Mouse (Mus musculus): ENCODE measurements around the gene Gm20388. TPM values are rescaled to one million over a fixed set of nuclear protein-coding genes. Genes with fewer than 3 reads are reported as not detected.
A peak's percentile ranks its signal among the peaks of the same experiment; 100 is the strongest.

Gm20388 gene
- polyA plus RNA-seq, 1 experiment: 28.1 TPM

DNA sequence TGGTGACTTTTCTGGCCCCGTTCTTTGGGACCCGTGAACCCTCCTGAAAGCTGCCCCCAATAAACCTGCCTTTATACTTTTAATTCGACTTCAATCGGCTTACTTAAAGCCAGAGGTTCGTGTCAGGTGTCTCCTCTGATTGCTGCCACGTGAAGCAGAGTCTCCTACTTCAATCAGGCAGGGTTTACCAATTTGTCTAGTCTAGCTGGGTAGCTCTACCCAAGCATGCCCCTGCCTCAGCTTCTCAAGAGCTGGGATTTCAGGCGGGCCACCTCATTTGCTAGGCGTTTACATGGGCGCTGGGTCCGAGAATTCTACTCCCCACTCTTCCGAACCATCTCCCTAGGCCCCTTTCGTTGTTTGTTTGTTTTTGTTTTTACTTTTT, 1939.8 kb downstream of the Gm20388 start:
- H3K27ac ChIP-seq (ENCODE audit: insufficient read depth, low read length): peak overlapping the region; percentile 82
- peak overlapping the region; percentile 88 for H3K9ac ChIP-seq (ENCODE audit: low read depth, poor library complexity, severe bottlenecking)
- no peaks in the 10 kb centered on the region for H3K27me3 ChIP-seq (ENCODE audit: control insufficient read depth, insufficient read depth, low read length, poor library complexity, severe bottlenecking)
- no peaks in the 10 kb centered on the region for H3K36me3 ChIP-seq (ENCODE audit: control insufficient read depth, insufficient read depth, low read length, poor library complexity, severe bottlenecking)
- peaks cover 2% of the 10 kb centered on the region for H3K4me1 ChIP-seq (ENCODE audit: control insufficient read depth, insufficient read depth, low read length)
- H3K4me3 ChIP-seq (ENCODE audit: low read depth, low read length): peak overlapping the region; percentile 31
- no peaks in the 10 kb centered on the region for H3K9me3 ChIP-seq (replicated peaks; ENCODE audit: control insufficient read depth, insufficient read depth, low read length, poor library complexity, severe bottlenecking)
- TF ChIP-seq POLR2A (IDR thresholded peaks at IDR 0.05; ENCODE audit: insufficient read depth, low read length) (no peak), CTCF (IDR thresholded peaks at IDR 0.05; ENCODE audit: low read depth, low read length) (no peak), EP300 (IDR thresholded peaks at IDR 0.05; ENCODE audit: insufficient read depth, low read depth, low read length) (no peak)

GRCm38 (mm10) chr8:121850821-121851470, 1940.3 kb downstream of the Gm20388 start:
- H3K36me3 ChIP-seq (ENCODE audit: control insufficient read depth, insufficient read depth, low read length, poor library complexity, severe bottlenecking): no peaks in the 10 kb centered on the region
- peak overlapping the region; percentile 34 for H3K4me3 ChIP-seq (ENCODE audit: low read depth, low read length)
- H3K9me3 ChIP-seq (replicated peaks; ENCODE audit: control insufficient read depth, insufficient read depth, low read length, poor library complexity, severe bottlenecking): no peaks in the 10 kb centered on the region
- H3K27ac ChIP-seq (ENCODE audit: insufficient read depth, low read length): peak overlapping the region; percentile 82
- peak overlapping the region; percentile 88 for H3K9ac ChIP-seq (ENCODE audit: low read depth, poor library complexity, severe bottlenecking)
- TF ChIP-seq EP300 (IDR thresholded peaks at IDR 0.05; ENCODE audit: insufficient read depth, low read depth, low read length) (peak; percentile 92), CTCF (IDR thresholded peaks at IDR 0.05; ENCODE audit: low read depth, low read length) (peak; percentile 97), POLR2A (IDR thresholded peaks at IDR 0.05; ENCODE audit: insufficient read depth, low read length) (no peak)
- H3K27me3 ChIP-seq (ENCODE audit: control insufficient read depth, insufficient read depth, low read length, poor library complexity, severe bottlenecking): no peaks in the 10 kb centered on the region
- peaks cover 2% of the 10 kb centered on the region for H3K4me1 ChIP-seq (ENCODE audit: control insufficient read depth, insufficient read depth, low read length)

- peak overlapping the region; percentile 71 for H3K27ac ChIP-seq (ENCODE audit: insufficient read depth, low read length)
- TF ChIP-seq EP300 (IDR thresholded peaks at IDR 0.05; ENCODE audit: insufficient read depth, low read depth, low read length): no peak
- no peak for TF ChIP-seq POLR2A (IDR thresholded peaks at IDR 0.05; ENCODE audit: insufficient read depth, low read length)
- TF ChIP-seq CTCF (IDR thresholded peaks at IDR 0.05; ENCODE audit: low read depth, low read length): no peak
- peaks cover 2% of the 10 kb centered on the region for H3K4me1 ChIP-seq (ENCODE audit: control insufficient read depth, insufficient read depth, low read length)
- no peaks in the 10 kb centered on the region for H3K36me3 ChIP-seq (ENCODE audit: control insufficient read depth, insufficient read depth, low read length, poor library complexity, severe bottlenecking)
- peak overlapping the region; percentile 34 for H3K4me3 ChIP-seq (ENCODE audit: low read depth, low read length)
- no peaks in the 10 kb centered on the region for H3K9me3 ChIP-seq (replicated peaks; ENCODE audit: control insufficient read depth, insufficient read depth, low read length, poor library complexity, severe bottlenecking)
- peak overlapping the region; percentile 88 for H3K9ac ChIP-seq (ENCODE audit: low read depth, poor library complexity, severe bottlenecking)
- H3K27me3 ChIP-seq (ENCODE audit: control insufficient read depth, insufficient read depth, low read length, poor library complexity, severe bottlenecking): no peaks in the 10 kb centered on the region
These were observed 1941.1 kb downstream of the Gm20388 start for GRCm38 (mm10) chr8:121851716-121852115.

DNA sequence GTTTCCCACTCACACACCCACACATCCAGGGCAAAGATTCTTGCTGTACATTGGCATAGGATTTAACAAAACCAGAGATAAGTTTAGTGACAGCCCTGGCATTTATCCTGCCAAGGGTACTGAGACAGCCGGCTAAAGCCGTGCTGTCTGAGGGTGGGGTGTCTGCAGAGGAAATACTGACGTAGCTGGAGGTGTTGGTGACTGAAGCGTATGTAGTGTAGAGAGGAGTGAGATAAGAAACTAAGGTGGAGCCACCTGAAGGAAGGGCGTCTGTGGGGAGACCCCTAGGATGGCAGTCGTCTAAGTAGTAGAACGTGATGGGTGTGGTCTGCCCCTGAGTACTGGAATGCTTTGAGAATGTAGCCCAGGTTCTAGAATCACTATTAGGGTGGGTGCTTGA, 1941.8 kb downstream of the Gm20388 start:
- peak overlapping the region; percentile 71 for H3K27ac ChIP-seq (ENCODE audit: insufficient read depth, low read length)
- H3K4me3 ChIP-seq (ENCODE audit: low read depth, low read length): no peak overlapping the region
- H3K36me3 ChIP-seq (ENCODE audit: control insufficient read depth, insufficient read depth, low read length, poor library complexity, severe bottlenecking): no peaks in the 10 kb centered on the region
- no peaks in the 10 kb centered on the region for H3K9me3 ChIP-seq (replicated peaks; ENCODE audit: control insufficient read depth, insufficient read depth, low read length, poor library complexity, severe bottlenecking)
- no peaks in the 10 kb centered on the region for H3K27me3 ChIP-seq (ENCODE audit: control insufficient read depth, insufficient read depth, low read length, poor library complexity, severe bottlenecking)
- TF ChIP-seq POLR2A (IDR thresholded peaks at IDR 0.05; ENCODE audit: insufficient read depth, low read length) (no peak), CTCF (IDR thresholded peaks at IDR 0.05; ENCODE audit: low read depth, low read length) (no peak), EP300 (IDR thresholded peaks at IDR 0.05; ENCODE audit: insufficient read depth, low read depth, low read length) (no peak)
- H3K4me1 ChIP-seq (ENCODE audit: control insufficient read depth, insufficient read depth, low read length): peaks cover 2% of the 10 kb centered on the region
- peak overlapping the region; percentile 88 for H3K9ac ChIP-seq (ENCODE audit: low read depth, poor library complexity, severe bottlenecking)

GRCm38 (mm10) chr8:121853586-121853985, 1942.9 kb downstream of the Gm20388 start:
- Histone ChIP-seq H3K36me3 (ENCODE audit: control insufficient read depth, insufficient read depth, low read length, poor library complexity, severe bottlenecking) (no peaks in the 10 kb centered on the region), H3K4me3 (ENCODE audit: low read depth, low read length) (no peak overlapping the region), H3K4me1 (ENCODE audit: control insufficient read depth, insufficient read depth, low read length) (peaks cover 2% of the 10 kb centered on the region), H3K27ac (ENCODE audit: insufficient read depth, low read length) (peak overlapping the region; percentile 3; the same call in 1 of the 2 replicates), H3K9me3 (replicated peaks; ENCODE audit: control insufficient read depth, insufficient read depth, low read length, poor library complexity, severe bottlenecking) (no peaks in the 10 kb centered on the region), H3K27me3 (ENCODE audit: control insufficient read depth, insufficient read depth, low read length, poor library complexity, severe bottlenecking) (no peaks in the 10 kb centered on the region), H3K9ac (ENCODE audit: low read depth, poor library complexity, severe bottlenecking) (no peak overlapping the region; the same call in 1 of the 2 replicates)
- TF ChIP-seq POLR2A (IDR thresholded peaks at IDR 0.05; ENCODE audit: insufficient read depth, low read length): no peak
- TF ChIP-seq CTCF (IDR thresholded peaks at IDR 0.05; ENCODE audit: low read depth, low read length): no peak

DNA sequence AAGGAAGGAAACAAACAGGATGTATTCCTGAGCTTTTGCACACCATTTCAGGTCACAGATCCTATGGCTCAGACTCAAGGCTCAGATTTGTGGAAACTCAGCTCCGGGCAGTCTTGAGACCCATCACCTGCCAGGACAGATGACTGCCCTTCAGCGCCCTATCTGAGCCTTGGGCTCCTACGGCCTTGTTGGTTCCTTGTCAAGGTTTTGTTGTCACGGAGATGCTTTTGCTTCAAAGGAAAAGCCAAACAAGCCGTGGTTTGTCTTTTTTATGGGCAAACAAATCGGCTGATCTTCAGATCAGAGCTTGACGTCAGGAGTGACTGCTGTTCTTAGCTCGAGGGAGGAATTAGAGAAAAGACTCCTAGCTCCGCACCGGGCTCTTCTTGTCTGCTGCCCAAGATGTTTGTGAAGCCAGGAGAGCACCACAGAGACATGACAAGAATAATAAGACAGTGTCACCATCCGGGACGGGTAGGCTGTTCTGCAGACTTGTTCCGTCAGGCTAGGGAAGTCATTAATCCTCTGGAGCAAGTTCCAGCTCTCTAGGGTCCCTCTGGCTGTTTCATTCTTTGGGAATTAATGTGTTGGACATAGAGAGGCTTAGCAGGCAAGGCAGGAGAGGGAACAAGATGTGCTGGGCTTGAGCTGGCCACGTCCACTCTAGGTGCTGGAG, 1945.6 kb downstream of the Gm20388 start:
- Histone ChIP-seq H3K27ac (ENCODE audit: insufficient read depth, low read length) (no peak overlapping the region), H3K4me3 (ENCODE audit: low read depth, low read length) (no peak overlapping the region), H3K4me1 (ENCODE audit: control insufficient read depth, insufficient read depth, low read length) (peaks cover 2% of the 10 kb centered on the region), H3K36me3 (ENCODE audit: control insufficient read depth, insufficient read depth, low read length, poor library complexity, severe bottlenecking) (no peaks in the 10 kb centered on the region), H3K9me3 (replicated peaks; ENCODE audit: control insufficient read depth, insufficient read depth, low read length, poor library complexity, severe bottlenecking) (no peaks in the 10 kb centered on the region), H3K27me3 (ENCODE audit: control insufficient read depth, insufficient read depth, low read length, poor library complexity, severe bottlenecking) (no peaks in the 10 kb centered on the region), H3K9ac (ENCODE audit: low read depth, poor library complexity, severe bottlenecking) (no peak overlapping the region)
- TF ChIP-seq EP300 (IDR thresholded peaks at IDR 0.05; ENCODE audit: insufficient read depth, low read depth, low read length) (no peak), CTCF (IDR thresholded peaks at IDR 0.05; ENCODE audit: low read depth, low read length) (no peak), POLR2A (IDR thresholded peaks at IDR 0.05; ENCODE audit: insufficient read depth, low read length) (no peak)

Data from ES-Bruce4 (cell line).